ENCODE assay signal across 1 mouse cellular context in the genomic region with DNA sequence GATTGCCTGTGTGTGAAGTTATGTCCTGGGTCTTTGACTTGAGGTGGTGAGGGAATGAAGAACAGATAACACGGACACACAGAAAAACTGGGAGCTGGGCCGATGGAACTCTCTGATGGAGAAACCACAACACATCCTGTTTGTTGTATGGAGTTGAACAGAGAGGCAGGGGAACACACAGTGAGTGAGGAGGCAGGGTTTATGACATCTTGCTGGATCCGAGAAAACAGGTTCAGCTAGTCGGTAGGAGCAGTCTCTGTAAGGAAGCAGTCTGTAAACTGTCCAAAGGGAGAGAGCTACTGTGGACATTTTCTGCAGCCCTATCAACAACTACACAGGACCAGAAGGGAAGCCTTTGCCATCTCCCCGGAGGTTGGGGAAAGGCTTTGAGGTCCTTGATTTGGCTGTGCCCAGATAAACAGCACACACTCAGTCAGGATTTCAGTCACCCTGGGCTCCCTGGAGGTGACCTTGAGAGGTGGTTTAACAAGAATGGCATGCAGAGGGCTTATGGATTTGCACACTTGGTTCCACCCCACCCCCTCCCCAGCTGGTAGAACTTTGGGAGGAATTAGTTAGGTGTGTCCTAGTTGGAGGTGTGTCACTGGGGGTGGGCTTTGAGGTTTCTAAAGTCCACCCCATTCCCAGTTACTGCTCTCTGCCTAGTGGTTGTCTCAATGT.
TF ChIP-seq lines count a peak whose summit lies in the region.

No protein-coding gene starts in this region.

TF ChIP-seq in MEL, 35 proteins besides CTCF, POLR2A, EP300 and RAD21:
- TF ChIP-seq ELF1 (IDR thresholded peaks at IDR 0.05; ENCODE audit: low read depth, low read length) (no peak), POLR2AphosphoS2 (IDR thresholded peaks at IDR 0.05; ENCODE audit: low read length) (peak; percentile 10; the same call in 1 of the 2 replicates)
